Mouse (Mus musculus) 3134 (cell line): ENCODE measurements at regions not wholly inside any gene's neighbourhood (a gene's known extent, or its start where the extent isn't known, plus 50 kb on each side); places are given as distances from the start of the nearest gene placed in this dataset.
A peak's percentile ranks its signal among the peaks of the same experiment; 100 is the strongest.

Experiments
- DNase-seq: peaks from one replicate; pipeline ENCODE4 v3.0.0-alpha.2; 2011; ENCODE audit warnings: low spot score; ENCODE audit not compliant: insufficient read length; ENCODE audit errors: extremely low read depth

- DNase-seq, result no peak
Measured at GRCm38 (mm10) chr8:54330106-54330505, 199.3 kb upstream of the Asb5 start.

GRCm38 (mm10) chr8:54331883-54332282, 197.5 kb upstream of the Asb5 start:
- DNase-seq, result no peak

GRCm38 (mm10) chr8:54351123-54351522, 178.3 kb upstream of the Asb5 start:
- DNase-seq, result no peak

GRCm38 (mm10) chr8:54361716-54362115, 167.7 kb upstream of the Asb5 start:
- DNase-seq, result no peak

GRCm38 (mm10) chr8:54370501-54370900, 158.9 kb upstream of the Asb5 start:
- no peak for DNase-seq

- DNase-seq, result no peak
Measured at GRCm38 (mm10) chr8:54371073-54371472, 158.3 kb upstream of the Asb5 start.

GRCm38 (mm10) chr8:54372921-54373320, 156.5 kb upstream of the Asb5 start:
- no peak for DNase-seq

GRCm38 (mm10) chr8:54375373-54376098, 153.8 kb upstream of the Asb5 start:
- no peak for DNase-seq

GRCm38 (mm10) chr8:54380191-54380590, 149.2 kb upstream of the Asb5 start:
- no peak for DNase-seq

GRCm38 (mm10) chr8:54392866-54393265, 136.5 kb upstream of the Asb5 start:
- no peak for DNase-seq

GRCm38 (mm10) chr8:54393466-54394197, 135.7 kb upstream of the Asb5 start:
- DNase-seq, result no peak

GRCm38 (mm10) chr8:54405723-54406122, 123.7 kb upstream of the Asb5 start:
- DNase-seq, result no peak

- no peak for DNase-seq
Measured at GRCm38 (mm10) chr8:54414092-54414799, 115.1 kb upstream of the Asb5 start.

GRCm38 (mm10) chr8:54416691-54417090, 112.7 kb upstream of the Asb5 start:
- no peak for DNase-seq

- DNase-seq, result no peak
Measured at GRCm38 (mm10) chr8:54418035-54418434, 111.3 kb upstream of the Asb5 start.

GRCm38 (mm10) chr8:54420339-54421098, 108.9 kb upstream of the Asb5 start:
- DNase-seq, result no peak

GRCm38 (mm10) chr8:54425039-54425438, 104.3 kb upstream of the Asb5 start:
- DNase-seq, result no peak

GRCm38 (mm10) chr8:54435694-54436093, 93.7 kb upstream of the Asb5 start:
- DNase-seq, result no peak

- DNase-seq, result peak; percentile 19
Measured at GRCm38 (mm10) chr8:54441143-54441542, 88.2 kb upstream of the Asb5 start.

- no peak for DNase-seq
Measured at GRCm38 (mm10) chr8:54442395-54442794, 87.0 kb upstream of the Asb5 start.

GRCm38 (mm10) chr8:54446370-54446769, 83.0 kb upstream of the Asb5 start:
- no peak for DNase-seq
